Mouse (Mus musculus) monocyte, adult 2 months (primary cell): ENCODE measurements around the gene Ush2a.

Experiments used
- DNase-seq, 2 experiments: peaks; one replicate each; pipeline ENCODE4 v3.0.0; 2022; ENCODE audit warnings: low spot score in 2 of 2, low read depth in 1 of 2

Ush2a gene

GRCm38 (mm10) chr1:188539621-188540020 is 277.8 kb downstream of the Ush2a start:
- no peak for DNase-seq

DNA sequence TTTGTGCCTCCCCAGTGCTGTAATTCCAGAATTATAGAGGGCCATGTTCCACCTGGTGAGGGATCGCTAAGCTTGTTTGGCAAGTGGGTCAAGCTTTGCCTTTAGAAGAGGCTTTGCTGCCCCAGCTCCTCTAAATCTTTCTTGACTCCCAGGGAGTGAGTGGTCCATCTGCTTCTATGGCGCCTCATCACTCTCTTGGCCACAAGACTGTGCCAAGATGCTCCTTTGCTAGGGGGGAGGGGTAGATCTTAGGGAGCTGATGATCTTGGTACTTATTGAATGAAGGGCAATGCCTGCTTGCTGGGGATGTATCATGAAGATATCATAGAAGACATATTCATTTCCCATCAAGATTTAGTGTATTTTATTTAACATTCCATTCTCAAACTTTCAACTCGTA is 279.7 kb downstream of the Ush2a start:
- DNase-seq: no peak

- DNase-seq: no peak
Observed at GRCm38 (mm10) chr1:188543364-188543763, 281.5 kb downstream of the Ush2a start.

GRCm38 (mm10) chr1:188549686-188550085 is 287.9 kb downstream of the Ush2a start:
- no peak for DNase-seq

DNA sequence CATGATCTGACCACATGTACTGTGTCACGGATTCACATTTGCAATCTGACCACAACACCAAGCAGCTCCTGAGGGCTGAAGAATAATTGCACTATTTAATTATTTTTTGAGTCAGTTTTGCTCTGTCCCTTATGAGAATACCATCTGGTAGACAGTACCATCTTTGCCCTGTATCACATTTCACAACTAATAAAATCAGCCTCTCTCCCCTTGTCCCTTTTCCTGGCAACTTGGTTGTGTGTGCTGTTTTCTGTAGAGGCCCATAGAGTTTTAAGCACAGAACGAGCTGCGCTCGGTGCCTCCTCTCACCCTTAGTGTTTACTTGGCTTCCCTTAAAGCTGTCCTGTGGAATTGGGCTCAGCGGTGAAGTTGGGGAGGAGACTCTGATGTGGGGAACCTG is 290.0 kb downstream of the Ush2a start:
- DNase-seq: no peak

- DNase-seq: no peak
Observed at GRCm38 (mm10) chr1:188558911-188559310, 297.1 kb downstream of the Ush2a start.

DNA sequence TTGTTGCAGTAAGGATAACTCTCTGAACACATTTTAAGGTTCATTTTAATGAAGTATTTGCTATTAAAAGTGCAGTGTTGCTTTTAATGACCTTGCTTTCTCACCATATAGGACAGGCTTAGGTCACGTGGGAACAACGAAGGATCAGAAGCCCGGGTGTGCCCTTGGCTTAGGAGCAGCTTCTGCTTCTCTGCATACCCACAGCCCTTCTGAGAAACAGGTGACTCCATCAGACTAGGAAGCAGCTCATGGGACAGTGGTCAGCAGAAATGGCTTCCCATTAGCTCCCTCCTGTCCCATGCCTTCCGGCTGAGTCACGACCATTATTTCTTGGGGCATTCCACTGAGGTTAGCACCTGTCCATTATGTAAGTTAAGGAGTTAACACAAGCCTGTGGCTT is 304.4 kb downstream of the Ush2a start:
- DNase-seq: no peak

DNA sequence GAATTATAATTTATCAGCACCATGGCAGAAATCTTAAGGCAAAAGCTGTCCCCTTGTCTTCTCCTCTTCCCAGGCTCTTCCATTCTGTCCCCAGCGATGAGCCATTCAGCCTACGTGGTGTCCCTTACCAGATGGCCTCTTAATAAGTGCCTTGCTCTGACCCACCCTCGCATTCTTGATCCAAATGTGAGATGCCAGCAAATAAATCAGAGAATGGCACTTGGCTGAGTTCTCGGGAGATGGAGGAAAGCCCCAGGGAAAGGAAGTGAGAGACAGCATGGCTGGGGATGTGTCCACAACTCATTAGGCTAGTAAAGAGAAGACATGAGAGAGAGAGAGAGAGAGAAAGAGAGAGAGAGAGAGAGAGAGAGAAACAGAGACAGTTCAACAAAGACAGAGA is 305.7 kb downstream of the Ush2a start:
- no peak for DNase-seq

DNA sequence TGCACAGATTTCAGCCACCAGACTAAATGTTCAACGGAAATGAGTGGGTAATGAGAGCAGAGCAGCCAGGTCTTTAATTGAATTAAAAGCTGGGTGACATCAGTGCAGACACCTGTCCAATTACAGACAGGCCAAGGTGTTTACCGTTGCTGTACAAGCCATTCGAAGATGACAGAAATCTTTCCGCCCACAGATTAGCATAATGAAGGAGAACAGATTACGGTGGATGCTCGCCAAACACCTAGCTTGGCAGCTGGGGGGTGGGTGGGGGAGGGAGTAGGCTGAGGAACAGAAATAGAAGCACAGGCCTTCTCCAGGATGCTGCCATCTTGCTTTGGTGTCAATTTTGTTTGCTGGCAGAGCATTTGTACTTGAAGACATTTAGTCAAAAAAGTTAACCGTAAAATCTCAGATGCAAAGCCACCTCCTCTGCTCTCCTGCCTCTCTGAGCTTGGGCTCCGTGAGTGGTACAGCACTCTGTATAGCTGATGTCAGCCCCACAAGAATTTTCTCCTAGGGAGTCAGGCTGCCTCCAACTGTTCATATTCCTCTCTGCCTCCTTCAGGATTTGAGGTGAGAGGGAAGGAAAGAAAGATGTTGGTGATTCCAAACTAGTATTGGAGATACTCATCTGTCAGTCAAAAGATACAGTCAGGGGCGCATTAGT is 306.6 kb downstream of the Ush2a start:
- DNase-seq: no peak

DNA sequence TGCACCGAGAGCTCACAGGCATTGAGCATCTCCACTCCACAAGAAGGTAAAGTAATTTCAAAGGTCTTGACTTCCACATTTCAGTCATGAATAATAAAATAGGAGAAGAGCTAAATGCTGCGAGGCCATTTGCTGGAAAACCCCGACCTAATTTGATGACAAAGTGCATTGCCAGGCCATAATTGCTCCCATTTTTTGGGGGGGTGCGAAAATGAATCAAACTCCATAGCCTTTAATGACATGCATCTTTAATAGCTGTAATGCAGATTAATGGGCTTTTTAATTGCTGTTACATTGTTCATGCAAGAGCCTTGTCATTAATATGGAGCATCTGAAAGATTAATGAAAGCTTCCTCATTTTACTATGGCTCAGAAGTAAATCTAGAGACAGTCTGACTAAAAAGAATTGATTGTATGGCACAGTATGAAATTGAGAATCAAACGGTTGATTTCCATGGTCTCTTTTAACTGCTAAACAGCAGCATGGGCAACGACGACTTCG is 314.5 kb downstream of the Ush2a start:
- no peak for DNase-seq

- DNase-seq: no peak
Observed at GRCm38 (mm10) chr1:188577376-188577775, 315.6 kb downstream of the Ush2a start.

DNA sequence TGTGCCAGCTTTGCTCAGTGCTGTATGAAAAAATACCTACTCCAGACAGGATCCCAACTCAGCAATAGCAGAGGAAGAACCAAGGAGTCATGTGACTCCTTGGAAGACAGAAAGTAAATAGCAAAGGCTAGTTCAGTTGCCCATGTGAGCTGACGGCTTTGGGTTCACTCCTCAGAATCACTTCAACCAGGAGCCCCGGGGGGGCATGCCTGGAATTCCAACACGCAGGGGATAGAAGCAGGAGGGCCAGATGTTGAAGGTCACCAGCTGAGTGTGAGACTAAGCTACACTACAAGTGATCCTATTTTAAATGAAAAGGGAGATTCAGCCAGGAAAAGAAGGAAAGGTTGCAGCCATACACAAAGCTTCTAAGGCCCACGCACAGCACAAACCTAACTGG is 319.3 kb downstream of the Ush2a start:
- DNase-seq: no peak

- DNase-seq: no peak
Observed at GRCm38 (mm10) chr1:188595251-188595650, 333.4 kb downstream of the Ush2a start.

DNA sequence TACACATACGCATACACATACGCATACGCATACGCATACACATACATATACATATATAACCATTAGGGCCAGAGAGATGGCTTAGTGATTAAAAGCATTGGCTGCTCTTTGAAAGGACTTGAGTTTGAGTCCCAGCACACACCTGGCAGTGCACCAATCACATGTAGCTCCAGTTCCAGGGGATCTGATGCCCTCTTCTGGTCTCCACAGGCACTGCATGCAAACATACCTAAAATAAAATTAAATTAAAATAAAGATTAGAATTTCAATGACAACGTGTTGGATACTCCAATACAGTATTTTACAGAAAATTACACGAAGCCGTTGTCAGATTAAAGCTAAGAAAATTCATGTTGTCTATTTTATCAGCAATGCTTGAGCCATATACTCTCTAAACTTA is 336.2 kb downstream of the Ush2a start:
- no peak for DNase-seq

DNA sequence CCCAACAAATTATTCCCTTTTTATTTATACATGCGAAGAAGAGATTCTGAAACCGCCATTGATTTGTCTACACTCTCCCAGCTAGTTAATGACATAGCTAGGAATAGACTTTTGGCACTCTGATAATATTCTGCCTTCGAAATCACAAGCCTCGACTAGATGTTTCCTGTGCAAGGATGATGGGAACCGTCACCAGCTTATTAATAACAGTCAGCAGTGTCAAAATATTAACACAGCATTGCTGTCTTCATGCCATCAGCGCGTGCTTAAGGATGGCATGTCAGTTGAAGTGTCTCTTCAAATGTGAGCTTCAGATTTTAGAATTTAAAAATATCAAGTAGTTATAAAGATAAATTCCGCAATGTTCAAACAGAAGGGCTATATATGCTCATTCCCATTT is 337.3 kb downstream of the Ush2a start:
- no peak for DNase-seq

DNA sequence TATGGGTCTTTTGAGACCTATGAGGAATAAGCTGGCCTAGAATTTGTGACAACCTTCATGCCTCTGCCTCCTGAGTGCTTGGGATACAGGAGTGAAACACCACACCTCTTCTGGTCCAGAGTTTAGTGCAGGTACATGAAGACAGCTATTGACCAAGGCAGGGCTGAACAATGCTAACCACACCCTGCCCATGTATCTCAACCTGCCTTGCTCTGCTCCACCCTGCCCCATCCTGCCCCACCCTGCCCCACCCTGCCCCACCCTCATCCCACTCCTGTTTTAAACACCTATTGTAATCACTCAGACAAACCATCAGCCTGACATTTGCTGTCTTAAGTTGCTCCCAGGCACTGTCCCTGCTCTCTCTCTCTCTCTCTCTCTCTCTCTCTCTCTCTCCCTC is 344.6 kb downstream of the Ush2a start:
- DNase-seq: no peak

GRCm38 (mm10) chr1:188616547-188616946 is 354.7 kb downstream of the Ush2a start:
- DNase-seq: no peak

GRCm38 (mm10) chr1:188633736-188634135 is 371.9 kb downstream of the Ush2a start:
- no peak for DNase-seq

DNA sequence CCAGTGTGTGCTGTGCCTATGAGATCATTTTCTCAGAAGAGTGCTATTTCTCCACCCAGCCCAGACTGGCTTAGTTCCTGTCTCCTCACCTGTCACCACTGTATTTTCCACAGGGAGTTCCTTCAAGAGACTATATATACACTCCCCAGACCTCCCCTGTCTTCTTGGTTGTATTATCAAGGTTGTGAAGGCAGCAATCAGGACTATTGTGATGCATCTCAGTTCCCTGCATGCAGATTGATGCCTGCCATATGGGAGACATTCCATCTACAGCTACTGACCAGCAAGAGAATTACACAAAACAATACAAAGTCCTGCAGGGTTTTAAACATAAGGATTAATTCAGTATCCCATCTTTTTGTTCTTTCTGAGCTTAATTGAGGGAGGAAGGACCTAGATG is 377.8 kb downstream of the Ush2a start:
- no peak for DNase-seq

DNA sequence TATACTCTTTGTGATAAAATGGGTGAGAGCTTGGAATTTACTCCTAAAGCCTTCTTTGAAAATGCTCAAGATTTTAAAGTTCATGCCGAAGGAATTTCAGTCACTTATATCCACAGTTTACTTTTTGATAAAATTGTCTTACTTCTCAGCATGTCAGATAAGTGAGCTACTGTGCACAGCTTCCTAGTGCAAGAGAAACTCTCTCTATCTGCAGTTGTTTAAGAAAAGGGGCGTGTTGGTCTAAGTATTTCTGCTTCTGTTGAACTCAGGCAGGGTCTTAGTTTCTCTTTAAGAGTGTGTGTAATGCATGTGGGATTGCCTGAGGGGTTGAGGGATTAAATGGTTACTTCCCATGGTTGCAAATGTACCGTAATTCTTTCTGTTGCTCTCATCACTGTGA is 381.3 kb downstream of the Ush2a start:
- DNase-seq: no peak

- no peak for DNase-seq
Observed at GRCm38 (mm10) chr1:188653001-188653400, 391.2 kb downstream of the Ush2a start.

- DNase-seq: no peak
Observed at GRCm38 (mm10) chr1:188656121-188656520, 394.3 kb downstream of the Ush2a start.

DNA sequence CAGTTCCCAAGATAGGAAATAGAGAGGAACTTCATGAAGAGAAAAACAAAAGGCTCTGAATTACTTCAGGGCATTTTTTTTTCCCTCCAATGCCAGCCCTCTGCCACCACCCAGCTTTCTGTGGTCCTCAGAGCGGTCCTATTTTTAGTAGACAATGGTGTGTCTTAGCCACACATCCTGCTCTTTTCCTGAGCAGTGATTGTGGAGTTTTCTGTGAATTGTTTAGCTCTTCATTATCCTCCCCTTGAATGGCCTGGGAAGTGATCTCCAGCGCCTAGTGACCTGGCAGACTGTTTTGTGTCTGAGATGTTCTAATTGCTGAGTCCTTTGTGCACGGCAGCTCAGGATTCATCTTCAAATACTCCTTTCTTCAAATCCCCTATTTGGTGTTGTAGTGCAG is 397.3 kb downstream of the Ush2a start:
- no peak for DNase-seq
